Mouse (Mus musculus): ENCODE measurements around the gene Ear6. TPM values are rescaled to one million over a fixed set of nuclear protein-coding genes. Genes with fewer than 3 reads are reported as not detected.
A peak's percentile ranks its signal among the peaks of the same experiment; 100 is the strongest.

Ear6 gene
- polyA plus RNA-seq, 1 experiment from 2014 or later, result not detected

DNA sequence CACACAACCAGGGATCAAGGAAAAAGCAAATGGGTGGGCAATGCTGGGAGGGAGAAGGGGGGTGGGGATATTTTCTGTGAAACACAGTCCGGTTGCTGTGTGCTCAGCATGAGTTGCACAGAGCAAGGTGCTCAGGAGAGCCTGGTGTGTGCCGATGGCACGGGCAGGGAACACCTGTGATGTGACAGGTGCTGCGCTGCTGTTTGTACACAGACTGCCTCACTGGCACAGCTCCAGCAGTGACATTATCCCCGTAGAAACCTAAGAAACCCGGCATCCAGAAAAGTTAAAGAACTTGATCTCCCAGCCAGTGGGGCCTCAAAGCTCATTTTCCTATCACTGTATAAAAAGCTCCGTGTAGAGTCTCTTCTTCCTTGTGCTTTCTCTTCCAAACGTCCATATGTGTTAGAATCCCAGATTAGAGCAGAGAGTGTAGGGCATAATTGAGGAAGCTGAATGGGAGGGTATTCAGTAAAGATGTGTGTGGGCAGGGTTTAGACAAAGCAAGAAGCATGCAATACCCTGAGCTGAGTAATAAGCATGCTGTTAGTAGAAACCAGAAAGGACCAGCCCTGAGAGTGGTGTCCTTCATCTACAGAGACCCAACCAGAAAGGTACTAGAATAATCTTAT, 43.2 kb downstream of the Ear6 start:
- 58% methylated on average over 8 of the region's 8 CpGs for WGBS
- no peak overlapping the region for H3K4me2 ChIP-seq (replicated peaks)
- no peak for ATAC-seq (replicated peaks)

DNA sequence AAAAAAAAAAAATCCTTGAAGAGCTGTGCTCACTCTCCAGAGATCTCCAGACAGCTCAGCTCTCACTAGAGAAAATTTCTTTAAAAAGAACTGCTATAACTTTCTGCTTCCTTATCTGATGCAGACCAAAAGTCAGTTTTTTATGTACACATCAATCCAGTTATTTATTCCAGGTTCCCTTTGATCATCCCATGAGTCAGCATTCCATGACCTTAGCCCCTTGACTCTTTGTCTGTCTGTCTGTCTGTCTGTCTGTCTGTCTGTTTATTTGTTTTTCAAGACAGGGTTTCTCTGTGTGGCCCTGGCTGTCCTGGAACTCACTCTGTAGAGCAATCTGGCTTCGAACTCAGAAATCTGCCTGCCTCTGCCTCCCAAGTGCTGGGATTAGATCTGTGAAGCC, 45.9 kb downstream of the Ear6 start:
- no peaks in the 10 kb centered on the region for H3K27me3 ChIP-seq
- peaks cover 9% of the 10 kb centered on the region; the same call in 1 of the 2 replicates for H3K36me3 ChIP-seq
- no peak overlapping the region for H3K4me2 ChIP-seq (replicated peaks)
- 84% methylated on average over 1 of the region's 1 CpGs for WGBS
- 0 out of 2 replicates have a peak, but pooled peaks cover 2% of the 10 kb centered on the region for H3K4me1 ChIP-seq
- no peak for ATAC-seq (replicated peaks)
- H3K4me3 ChIP-seq, result no peak overlapping the region
- H3K27ac ChIP-seq (replicated peaks), result no peak overlapping the region
- H3K9me3 ChIP-seq, result no peaks in the 10 kb centered on the region
- no peak overlapping the region for H3K9ac ChIP-seq (replicated peaks)

More for the DNA sequence above, 43.2 kb downstream of the Ear6 start:
- no peaks in the 10 kb centered on the region for H3K4me1 ChIP-seq
- H3K4me3 ChIP-seq, result no peak overlapping the region
- H3K27me3 ChIP-seq, result no peaks in the 10 kb centered on the region
- no peak overlapping the region for H3K9ac ChIP-seq (replicated peaks)
- no peaks in the 10 kb centered on the region for H3K9me3 ChIP-seq
- H3K36me3 ChIP-seq, result peaks cover 19% of the 10 kb centered on the region
- no peak overlapping the region for H3K27ac ChIP-seq (replicated peaks)

- ATAC-seq (replicated peaks), result peak; percentile 45
- WGBS, result 55% methylated on average over 9 of the region's 9 CpGs
- Histone ChIP-seq H3K4me1 (0 out of 2 replicates have a peak, but pooled peaks cover 2% of the 10 kb centered on the region), H3K4me3 (no peak overlapping the region), H3K36me3 (no peaks in the 10 kb centered on the region), H3K9ac (replicated peaks) (no peak overlapping the region), H3K9me3 (no peaks in the 10 kb centered on the region), H3K4me2 (replicated peaks) (no peak overlapping the region), H3K27me3 (no peaks in the 10 kb centered on the region), H3K27ac (replicated peaks) (no peak overlapping the region)
These were observed 49.6 kb downstream of the Ear6 start for GRCm38 (mm10) chr14:51902806-51903710.

DNA sequence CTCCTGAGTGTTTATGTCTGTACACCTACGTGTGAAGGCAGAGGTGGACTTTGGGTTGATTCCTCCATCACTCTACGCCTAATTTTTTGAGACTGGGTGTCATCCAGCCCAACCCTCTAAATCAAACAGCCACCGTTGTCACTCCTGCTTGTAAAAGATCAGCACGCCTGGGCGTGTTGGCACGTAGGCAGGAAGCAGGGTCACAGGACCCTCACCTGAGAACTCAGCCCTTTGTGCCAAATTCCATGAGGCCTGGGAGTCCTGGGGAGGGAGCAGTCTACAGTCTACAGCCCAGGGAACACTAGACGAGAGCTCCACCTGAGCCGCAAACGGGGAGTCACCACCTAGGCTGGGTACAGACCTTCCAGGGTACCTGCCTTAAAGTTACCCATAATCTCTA, 50.3 kb downstream of the Ear6 start:
- Histone ChIP-seq H3K4me1 (0 out of 2 replicates have a peak, but pooled peaks cover 2% of the 10 kb centered on the region), H3K9ac (replicated peaks) (no peak overlapping the region), H3K4me2 (replicated peaks) (no peak overlapping the region), H3K4me3 (no peak overlapping the region), H3K9me3 (no peaks in the 10 kb centered on the region), H3K36me3 (no peaks in the 10 kb centered on the region), H3K27me3 (no peaks in the 10 kb centered on the region), H3K27ac (replicated peaks) (no peak overlapping the region)
- WGBS, result 93% methylated on average over 9 of the region's 9 CpGs
- ATAC-seq (replicated peaks), result peak; percentile 41; the same call in 1 of the 2 replicates

Small RNA genes lying within 50 kb of the gene (microRNA-seq; reads per million reads assigned to microRNA genes)
- gene Gm27375, result not detected

Other genes with a start within 250 kb of the Ear6 start
- gene Gm17078, start 242.4 kb upstream of the Ear6 start, polyA plus RNA-seq (2015; fragmentation: Nextera tagmentation; extraction: Ambion mirVana), result not detected in 2 replicates
- gene Gm4181, start 218.0 kb upstream of the Ear6 start, polyA plus RNA-seq (2015; fragmentation: Nextera tagmentation; extraction: Ambion mirVana), result not detected in 2 replicates
- gene Gm17079, start 158.2 kb upstream of the Ear6 start, polyA plus RNA-seq (2015; fragmentation: Nextera tagmentation; extraction: Ambion mirVana), result not detected in 2 replicates
- not detected in 2 replicates for gene Gm5800, start 136.5 kb upstream of the Ear6 start, polyA plus RNA-seq (2015; fragmentation: Nextera tagmentation; extraction: Ambion mirVana)
- not detected in 2 replicates for gene Ang4, start 80.1 kb upstream of the Ear6 start, polyA plus RNA-seq (2015; fragmentation: Nextera tagmentation; extraction: Ambion mirVana)
- gene AY358078, start 53.7 kb upstream of the Ear6 start, polyA plus RNA-seq (2015; fragmentation: Nextera tagmentation; extraction: Ambion mirVana), result not detected in 2 replicates
- 85.5 and 85.7 TPM in 2 replicates for gene Mettl17, start 31.1 kb downstream of the Ear6 start, polyA plus RNA-seq (2015; fragmentation: Nextera tagmentation; extraction: Ambion mirVana)
- gene Slc39a2, start 39.2 kb downstream of the Ear6 start, polyA plus RNA-seq (2015; fragmentation: Nextera tagmentation; extraction: Ambion mirVana), result 1.8 and 1.9 TPM in 2 replicates
- 152 TPM in 2 replicates for gene Ndrg2, start 60.5 kb downstream of the Ear6 start, polyA plus RNA-seq (2015; fragmentation: Nextera tagmentation; extraction: Ambion mirVana)
- not detected in 2 replicates for gene Tppp2, start 64.7 kb downstream of the Ear6 start, polyA plus RNA-seq (2015; fragmentation: Nextera tagmentation; extraction: Ambion mirVana)
- not detected in 2 replicates for gene Rnase13, start 69.1 kb downstream of the Ear6 start, polyA plus RNA-seq (2015; fragmentation: Nextera tagmentation; extraction: Ambion mirVana)
- gene Arhgef40, start 131.0 kb downstream of the Ear6 start, polyA plus RNA-seq (2015; fragmentation: Nextera tagmentation; extraction: Ambion mirVana), result 65.7 and 69.8 TPM in 2 replicates
- 0.28 and 0.64 TPM in 2 replicates for gene Tmem253, start 162.0 kb downstream of the Ear6 start, polyA plus RNA-seq (2015; fragmentation: Nextera tagmentation; extraction: Ambion mirVana)
- 43.3 and 48.9 TPM in 2 replicates for gene Zfp219, start 167.0 kb downstream of the Ear6 start, polyA plus RNA-seq (2015; fragmentation: Nextera tagmentation; extraction: Ambion mirVana)
- not detected in 2 replicates for gene Olfr221, start 188.8 kb downstream of the Ear6 start, polyA plus RNA-seq (2015; fragmentation: Nextera tagmentation; extraction: Ambion mirVana)